Mouse (Mus musculus) liver, embryonic 14.5 days (tissue): ENCODE results near the gene Cideb. TPM values are rescaled to one million over a fixed set of nuclear protein-coding genes. Genes with fewer than 3 reads are reported as not detected.

ENCODE experiments used
- ATAC-seq: fragments of 200-750 bp; cut with Nextera tagmentation; 2 replicates; pipeline ENCODE4 v1.8.0; 2017; ENCODE audit warnings: moderate number of reproducible peaks, mild to moderate bottlenecking, moderate library complexity; ENCODE audit not compliant: insufficient read depth
- DNase-seq, 3 experiments: peaks; one replicate each; pipeline ENCODE4 v3.0.0-alpha.2; 2012 to 2013; ENCODE audit warnings: low read depth in 3 of 3, low spot score in 3 of 3
- H3K27ac ChIP-seq: fragments of 300-500 bp; sonication (generic); 2 replicates; pipeline ENCODE4 v1.5.1; 2014; ENCODE audit warnings: moderate library complexity, mild to moderate bottlenecking, control low read depth, inconsistent platforms
- H3K27me3 ChIP-seq: fragments of 300-500 bp; sonication (generic); 2 replicates; pipeline ENCODE4 v1.6.1; 2014; ENCODE audit warnings: mild to moderate bottlenecking, low read length, moderate library complexity; ENCODE audit not compliant: control insufficient read depth, insufficient read depth
- H3K36me3 ChIP-seq: fragments of 300-500 bp; sonication (generic); replicated peaks from 2 replicates; pipeline ENCODE4 v1.6.1; 2014; ENCODE audit warnings: low read depth; ENCODE audit not compliant: control insufficient read depth, insufficient read depth
- H3K4me1 ChIP-seq, 2 experiments: fragments of 200-500 bp in 1 of 2; fragments of 300-500 bp in 1 of 2; sonication (generic) in 1 of 2; replicated peaks; 2 replicates each; pipeline ENCODE4 v1.6.1; 2012 to 2014; ENCODE audit warnings: antibody characterized with exemption in 1 of 2, inconsistent platforms in 1 of 2, low read length in 1 of 2; ENCODE audit not compliant: control insufficient read depth in 2 of 2, insufficient read depth in 2 of 2
- H3K4me2 ChIP-seq: fragments of 300-500 bp; sonication (generic); 2 replicates; pipeline ENCODE4 v1.6.1; 2014; ENCODE audit warnings: low read depth, mild to moderate bottlenecking, control low read depth, moderate library complexity
- H3K4me3 ChIP-seq, 2 experiments: fragments of 200-500 bp in 1 of 2; fragments of 300-500 bp in 1 of 2; sonication (generic) in 1 of 2; 2 replicates each; pipeline ENCODE4 v1.5.1; 2012 to 2014; ENCODE audit warnings: low read depth in 2 of 2, low read length in 2 of 2, mild to moderate bottlenecking in 2 of 2, control low read depth in 1 of 2, inconsistent platforms in 1 of 2, moderate library complexity in 1 of 2; ENCODE audit not compliant: insufficient read depth in 1 of 2
- H3K9ac ChIP-seq: fragments of 300-500 bp; sonication (generic); replicated peaks from 2 replicates; pipeline ENCODE4 v1.6.1; 2014; ENCODE audit warnings: mild to moderate bottlenecking, control low read depth, moderate library complexity
- H3K9me3 ChIP-seq: fragments of 300-500 bp; sonication (generic); 2 replicates; pipeline ENCODE4 v1.6.1; 2016; ENCODE audit warnings: low read length, mixed read lengths; ENCODE audit not compliant: control insufficient read depth
- CTCF ChIP-seq: IDR thresholded peaks from 2 replicates; pipeline ENCODE4 v1.5.1; 2016; ENCODE audit warnings: antibody characterized with exemption, low read depth, control low read depth
- EP300 ChIP-seq: IDR thresholded peaks from 2 replicates; pipeline ENCODE4 v1.6.1; 2016; ENCODE audit warnings: antibody characterized with exemption, low read depth
- WGBS: fragments of 180-500 bp; shearing (Covaris S2); extraction: QIAGEN DNeasy Blood & Tissue Kit; methylation state at CpG from one replicate; pipeline ENCODE4 v1.1.7; 2014; ENCODE audit not compliant: insufficient replicate concordance; 5-methylcytosine and 5-hydroxymethylcytosine counted together
- polyA plus RNA-seq, 2 experiments: library from polyadenylated mRNA; depleted of rRNA in 1 of 2; stranded (reverse) in 1 of 2; unstranded in 1 of 2; fragments of >200 nt; fragmentation: Nextera tagmentation in 1 of 2; extraction: Ambion mirVana in 1 of 2; gene quantifications; 2 replicates each; pipeline versions ENCODE4 v1.2.1 to v1.2.3; 2012 to 2014

Gene Cideb
- polyA plus RNA-seq, 2 experiments, result 37.3 to 40.0 TPM

GRCm38 (mm10) chr14:55721076-55721475, 37.2 kb downstream of the Cideb start:
- H3K27me3 ChIP-seq, result no peaks in the 10 kb centered on the region
- peaks cover 20 to 21% of the 10 kb centered on the region in 2 experiments; a peak in 3 of 4 replicates for H3K4me1 ChIP-seq
- no peaks in the 10 kb centered on the region for H3K36me3 ChIP-seq
- ATAC-seq (no peak), DNase-seq (no peak)
- TF ChIP-seq EP300 (no peak), CTCF (no peak)
- H3K27ac ChIP-seq, result peak overlapping the region; percentile 18; the same call in 1 of the 2 replicates
- peak overlapping the region in 1 of 2 experiments; percentile 79; a peak in 3 of 4 replicates for H3K4me3 ChIP-seq
- H3K9me3 ChIP-seq, result no peaks in the 10 kb centered on the region
- H3K9ac ChIP-seq, result no peak overlapping the region; the same call in 1 of the 2 replicates
- H3K4me2 ChIP-seq, result peak overlapping the region; percentile 82
- WGBS, result 74% methylated on average over 6 of the region's 6 CpGs

GRCm38 (mm10) chr14:55720666-55721065, 37.6 kb downstream of the Cideb start:
- DNase-seq (no peak), ATAC-seq (no peak)
- Histone ChIP-seq H3K4me3 (no peak overlapping the region; a peak in 1 of 4 replicates), H3K9ac (no peak overlapping the region), H3K9me3 (no peaks in the 10 kb centered on the region), H3K27ac (no peak overlapping the region), H3K36me3 (no peaks in the 10 kb centered on the region), H3K27me3 (no peaks in the 10 kb centered on the region), H3K4me2 (peak overlapping the region; percentile 82; the same call in 1 of the 2 replicates), H3K4me1 (peaks cover 20 to 21% of the 10 kb centered on the region in 2 experiments; a peak in 3 of 4 replicates)
- TF ChIP-seq CTCF, result no peak
- TF ChIP-seq EP300, result no peak
- WGBS, result 90% methylated on average over 12 of the region's 12 CpGs

- WGBS, result 74% methylated on average over 6 of the region's 6 CpGs
These were observed 38.5 kb downstream of the Cideb start for GRCm38 (mm10) chr14:55719737-55720136.

GRCm38 (mm10) chr14:55716884-55717283, 41.4 kb downstream of the Cideb start:
- no peak for DNase-seq
- 64% methylated on average over 8 of the region's 8 CpGs for WGBS
- Histone ChIP-seq H3K27me3 (no peaks in the 10 kb centered on the region), H3K4me3 (no peak overlapping the region), H3K9ac (no peak overlapping the region), H3K36me3 (no peaks in the 10 kb centered on the region), H3K4me2 (no peak overlapping the region), H3K4me1 (peaks cover 2 to 4% of the 10 kb centered on the region in 2 experiments; a peak in 2 of 4 replicates), H3K27ac (no peak overlapping the region), H3K9me3 (no peaks in the 10 kb centered on the region)
- no peak for TF ChIP-seq EP300
- TF ChIP-seq CTCF, result no peak
- ATAC-seq, result no peak

More at GRCm38 (mm10) chr14:55719737-55720136, 38.5 kb downstream of the Cideb start:
- Histone ChIP-seq H3K27ac (no peak overlapping the region), H3K9ac (no peak overlapping the region), H3K36me3 (no peaks in the 10 kb centered on the region), H3K27me3 (no peaks in the 10 kb centered on the region), H3K9me3 (no peaks in the 10 kb centered on the region), H3K4me1 (peaks cover 19 to 21% of the 10 kb centered on the region in 2 experiments; a peak in 3 of 4 replicates), H3K4me3 (no peak overlapping the region), H3K4me2 (no peak overlapping the region)
- DNase-seq, result no peak
- no peak for ATAC-seq
- TF ChIP-seq CTCF (no peak), EP300 (no peak)

- Histone ChIP-seq H3K4me2 (no peak overlapping the region), H3K4me1 (peaks cover under 1 to 4% of the 10 kb centered on the region in 2 experiments; a peak in 2 of 4 replicates), H3K27me3 (no peaks in the 10 kb centered on the region), H3K4me3 (no peak overlapping the region), H3K27ac (no peak overlapping the region), H3K9me3 (no peaks in the 10 kb centered on the region), H3K9ac (no peak overlapping the region), H3K36me3 (no peaks in the 10 kb centered on the region)
- DNase-seq (no peak), ATAC-seq (no peak)
- TF ChIP-seq EP300 (no peak), CTCF (no peak)
- WGBS, result 83% methylated on average over 6 of the region's 6 CpGs
These were observed 42.0 kb downstream of the Cideb start for GRCm38 (mm10) chr14:55716271-55716670.
